Mouse (Mus musculus) hindbrain, embryonic 12.5 days (tissue): ENCODE results near the gene Igf2bp3. TPM values are rescaled to one million over a fixed set of nuclear protein-coding genes. Genes with fewer than 3 reads are reported as not detected.
A peak's percentile ranks its signal among the peaks of the same experiment; 100 is the strongest.

Source experiments
- ATAC-seq: fragments of 200-750 bp; cut with Nextera tagmentation; 2 replicates; pipeline ENCODE4 v1.8.0; 2017; ENCODE audit warnings: moderate TSS enrichment; ENCODE audit not compliant: low FRiP score
- H3K27ac ChIP-seq: fragments of 300-500 bp; sonication (generic); 2 replicates; pipeline ENCODE4 v1.5.1; 2016; ENCODE audit warnings: mild to moderate bottlenecking
- H3K27me3 ChIP-seq: fragments of 300-500 bp; sonication (generic); 2 replicates; pipeline ENCODE4 v1.6.1; 2016; ENCODE audit warnings: mild to moderate bottlenecking
- H3K36me3 ChIP-seq: fragments of 300-500 bp; sonication (generic); 2 replicates; pipeline ENCODE4 v1.6.1; 2016; ENCODE audit warnings: mild to moderate bottlenecking
- H3K4me1 ChIP-seq: fragments of 300-500 bp; sonication (generic); 2 replicates; pipeline ENCODE4 v1.6.1; 2016
- H3K4me2 ChIP-seq: fragments of 300-500 bp; sonication (generic); replicated peaks from 2 replicates; pipeline ENCODE4 v1.6.1; 2016; ENCODE audit warnings: mild to moderate bottlenecking
- H3K4me3 ChIP-seq: fragments of 300-500 bp; sonication (generic); 2 replicates; pipeline ENCODE4 v1.5.1; 2016; ENCODE audit warnings: mild to moderate bottlenecking
- H3K9ac ChIP-seq: fragments of 300-500 bp; sonication (generic); 2 replicates; pipeline ENCODE4 v1.6.1; 2016; ENCODE audit warnings: mild to moderate bottlenecking, moderate library complexity
- H3K9me3 ChIP-seq: fragments of 300-500 bp; sonication (generic); replicated peaks from 2 replicates; pipeline ENCODE4 v1.6.1; 2016; ENCODE audit warnings: mild to moderate bottlenecking
- whole genome bisulfite sequencing: fragments of 180-500 bp; shearing (Covaris S2); methylation state at CpG from one replicate; pipeline ENCODE4 v1.1.7; 2016; 5-methylcytosine and 5-hydroxymethylcytosine counted together
- polyA plus RNA-seq: library from polyadenylated mRNA; unstranded; fragments of >200 nt; fragmentation: Nextera tagmentation; extraction: Ambion mirVana; gene quantifications from 2 replicates; pipeline ENCODE4 v1.2.1, GENCODE M21; 2016

The Igf2bp3 gene
- polyA plus RNA-seq, 1 experiment from 2014 or later: 95.3 TPM

DNA sequence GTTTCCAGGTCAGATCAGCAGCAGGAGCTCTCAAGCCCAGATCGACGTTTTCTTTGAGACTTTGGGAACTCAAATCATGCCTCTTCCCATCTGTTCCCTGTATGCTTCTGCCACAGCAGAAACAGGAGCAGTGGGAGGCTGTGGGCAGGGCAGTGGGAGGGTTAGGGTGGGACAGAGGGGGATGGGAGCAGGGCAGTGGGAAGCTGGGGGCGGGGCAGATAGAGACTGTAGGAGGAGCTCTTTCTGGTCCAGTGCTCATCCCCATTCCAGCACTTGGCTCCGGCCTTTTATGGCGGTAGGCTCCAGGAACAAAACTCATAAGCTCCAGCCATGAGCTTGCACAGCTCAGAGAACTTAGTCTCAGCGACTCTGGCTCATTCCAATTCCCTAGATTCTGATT is 49.7 kb downstream of the Igf2bp3 start:
- ATAC-seq: peak; percentile 69
- H3K9me3 ChIP-seq: no peaks in the 10 kb centered on the region
- H3K9ac ChIP-seq: no peak overlapping the region
- no peaks in the 10 kb centered on the region for H3K27me3 ChIP-seq
- no peak overlapping the region for H3K4me3 ChIP-seq
- H3K27ac ChIP-seq: no peak overlapping the region
- no peak overlapping the region for H3K4me2 ChIP-seq
- H3K36me3 ChIP-seq: no peaks in the 10 kb centered on the region
- 47% methylated on average over 6 of the region's 6 CpGs for WGBS
- peaks cover 17% of the 10 kb centered on the region for H3K4me1 ChIP-seq

DNA sequence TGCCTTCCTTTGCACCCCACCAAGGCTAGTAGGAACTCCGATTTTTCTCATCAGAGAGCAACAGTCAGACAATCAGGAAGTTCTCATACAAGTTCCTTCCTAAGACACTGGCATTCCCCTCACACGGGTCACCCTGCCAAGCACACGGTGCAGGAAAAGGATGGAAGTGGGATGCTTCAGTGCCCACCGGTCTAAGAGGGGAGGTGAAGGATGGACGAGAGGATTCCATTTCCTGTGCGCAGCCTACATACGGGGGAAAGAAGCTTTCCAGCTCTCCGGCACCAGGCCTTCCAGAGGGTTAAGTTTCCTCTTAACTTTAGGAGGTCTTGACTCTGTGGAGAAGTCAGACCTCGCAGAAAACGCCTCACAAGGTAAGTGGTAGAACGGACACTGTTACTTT is 50.1 kb downstream of the Igf2bp3 start:
- Histone ChIP-seq H3K36me3 (no peaks in the 10 kb centered on the region), H3K4me3 (no peak overlapping the region), H3K4me1 (peaks cover 17% of the 10 kb centered on the region), H3K27me3 (no peaks in the 10 kb centered on the region), H3K9me3 (no peaks in the 10 kb centered on the region), H3K9ac (no peak overlapping the region), H3K4me2 (no peak overlapping the region), H3K27ac (no peak overlapping the region)
- 76% methylated on average over 11 of the region's 11 CpGs for WGBS
- ATAC-seq: no peak

DNA sequence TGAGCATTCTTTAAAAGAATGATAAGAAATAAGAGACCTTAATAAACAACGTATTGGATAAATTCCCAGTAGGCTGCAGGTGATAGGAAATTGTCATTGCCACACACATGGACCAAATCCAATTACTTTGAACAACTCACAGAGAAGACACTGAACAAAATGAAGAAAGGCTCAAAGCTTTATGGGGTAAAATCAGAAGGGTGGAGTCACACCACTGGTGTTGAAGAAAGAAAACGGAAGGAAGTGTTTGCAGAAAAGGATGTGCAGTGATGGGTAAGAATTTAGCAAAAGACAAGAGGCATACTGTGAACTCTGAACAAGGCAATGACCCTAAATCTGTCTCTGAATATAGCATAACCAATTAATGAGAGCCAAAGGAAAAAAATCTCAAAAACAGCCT is 54.8 kb downstream of the Igf2bp3 start:
- H3K9ac ChIP-seq: no peak overlapping the region
- no peak overlapping the region for H3K4me3 ChIP-seq
- peaks cover 4% of the 10 kb centered on the region; the same call in 1 of the 2 replicates for H3K4me1 ChIP-seq
- H3K9me3 ChIP-seq: no peaks in the 10 kb centered on the region
- no peaks in the 10 kb centered on the region for H3K27me3 ChIP-seq
- WGBS: 74% methylated on average over 2 of the region's 2 CpGs
- no peak for ATAC-seq
- no peak overlapping the region for H3K27ac ChIP-seq
- H3K4me2 ChIP-seq: no peak overlapping the region
- no peaks in the 10 kb centered on the region for H3K36me3 ChIP-seq

DNA sequence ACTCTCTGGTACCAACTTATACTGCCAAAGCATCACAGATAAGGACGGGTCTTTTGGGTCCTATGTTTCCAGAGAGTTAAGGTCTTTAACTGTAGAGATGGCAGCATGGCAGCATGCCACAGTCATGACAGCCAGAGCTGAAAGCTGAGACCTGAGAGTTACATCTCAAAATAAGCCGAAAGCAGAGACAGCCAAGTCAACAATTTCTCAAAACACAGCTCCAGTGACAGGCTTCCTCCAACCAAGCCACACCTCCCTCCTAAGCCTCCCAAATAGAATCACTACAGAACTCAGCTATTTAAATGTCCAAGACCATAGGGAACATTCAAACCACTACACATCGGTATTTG is 58.0 kb downstream of the Igf2bp3 start:
- ATAC-seq: no peak
- Histone ChIP-seq H3K9me3 (no peaks in the 10 kb centered on the region), H3K4me3 (no peak overlapping the region), H3K4me2 (no peak overlapping the region), H3K9ac (no peak overlapping the region), H3K27me3 (no peaks in the 10 kb centered on the region), H3K36me3 (no peaks in the 10 kb centered on the region), H3K4me1 (peaks cover under 1% of the 10 kb centered on the region; the same call in 1 of the 2 replicates), H3K27ac (no peak overlapping the region)
- 91% methylated on average over 3 of the region's 3 CpGs for WGBS

DNA sequence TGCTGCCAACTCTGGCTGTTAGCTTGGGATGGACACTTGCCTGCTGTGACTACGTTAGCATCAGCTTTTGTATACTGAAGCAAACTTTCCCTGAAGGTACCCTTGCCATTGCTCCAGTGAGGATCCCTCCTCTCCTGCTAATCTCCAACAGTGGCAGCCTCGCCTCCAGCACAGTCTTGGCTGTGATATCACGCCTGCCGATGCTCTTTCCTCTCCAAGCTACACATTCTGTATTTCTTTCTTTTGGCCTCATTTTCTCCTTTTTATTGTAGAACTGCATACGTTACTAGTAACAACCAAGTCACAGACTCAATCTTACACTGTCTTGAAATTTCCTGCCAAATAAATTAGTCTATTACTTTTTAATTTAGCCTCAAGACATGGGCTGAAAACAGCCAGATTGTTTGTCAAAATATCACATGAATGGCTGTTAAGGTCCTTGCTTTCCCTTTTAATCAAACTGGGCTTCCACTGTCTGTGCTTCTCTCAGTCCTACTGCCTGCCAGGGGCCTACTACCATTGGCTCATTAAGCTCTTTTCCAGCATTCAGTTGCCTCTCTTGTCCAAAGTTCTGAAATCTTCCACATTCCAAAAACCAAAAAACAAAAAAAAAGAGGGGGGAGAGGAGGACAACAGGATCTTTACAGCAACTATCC is 58.5 kb downstream of the Igf2bp3 start:
- Histone ChIP-seq H3K36me3 (no peaks in the 10 kb centered on the region), H3K9me3 (no peaks in the 10 kb centered on the region), H3K9ac (no peak overlapping the region), H3K4me2 (no peak overlapping the region), H3K27ac (no peak overlapping the region), H3K4me1 (peaks cover 5% of the 10 kb centered on the region; the same call in 1 of the 2 replicates), H3K27me3 (no peaks in the 10 kb centered on the region), H3K4me3 (no peak overlapping the region)
- no peak for ATAC-seq
- WGBS: 90% methylated on average over 5 of the region's 5 CpGs

DNA sequence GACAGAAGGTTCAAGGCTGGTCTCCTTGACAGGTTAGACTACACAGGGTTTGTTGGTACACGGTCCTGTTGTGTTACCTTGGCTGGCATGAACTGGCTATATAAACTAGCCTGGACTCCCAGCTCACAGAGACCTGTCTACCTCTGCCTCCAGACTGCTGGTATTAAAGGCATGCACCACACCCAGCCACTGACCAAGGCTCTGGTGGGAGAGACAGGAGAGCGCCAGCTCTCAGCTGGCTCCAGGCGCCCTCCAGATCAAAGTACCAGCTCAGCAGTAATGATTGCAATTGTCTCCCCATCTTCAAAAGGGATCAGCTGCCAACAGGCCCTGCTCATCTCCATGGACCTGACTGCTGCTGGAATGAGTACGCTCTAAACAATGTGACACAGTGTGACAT is 63.3 kb downstream of the Igf2bp3 start:
- Histone ChIP-seq H3K4me3 (no peak overlapping the region), H3K27ac (peak overlapping the region; percentile 44; the same call in 1 of the 2 replicates), H3K36me3 (no peaks in the 10 kb centered on the region; the same call in 1 of the 2 replicates), H3K9me3 (no peaks in the 10 kb centered on the region), H3K4me2 (no peak overlapping the region), H3K9ac (no peak overlapping the region), H3K4me1 (peaks cover 10% of the 10 kb centered on the region), H3K27me3 (no peaks in the 10 kb centered on the region)
- ATAC-seq: no peak
- WGBS: 71% methylated on average over 4 of the region's 4 CpGs

DNA sequence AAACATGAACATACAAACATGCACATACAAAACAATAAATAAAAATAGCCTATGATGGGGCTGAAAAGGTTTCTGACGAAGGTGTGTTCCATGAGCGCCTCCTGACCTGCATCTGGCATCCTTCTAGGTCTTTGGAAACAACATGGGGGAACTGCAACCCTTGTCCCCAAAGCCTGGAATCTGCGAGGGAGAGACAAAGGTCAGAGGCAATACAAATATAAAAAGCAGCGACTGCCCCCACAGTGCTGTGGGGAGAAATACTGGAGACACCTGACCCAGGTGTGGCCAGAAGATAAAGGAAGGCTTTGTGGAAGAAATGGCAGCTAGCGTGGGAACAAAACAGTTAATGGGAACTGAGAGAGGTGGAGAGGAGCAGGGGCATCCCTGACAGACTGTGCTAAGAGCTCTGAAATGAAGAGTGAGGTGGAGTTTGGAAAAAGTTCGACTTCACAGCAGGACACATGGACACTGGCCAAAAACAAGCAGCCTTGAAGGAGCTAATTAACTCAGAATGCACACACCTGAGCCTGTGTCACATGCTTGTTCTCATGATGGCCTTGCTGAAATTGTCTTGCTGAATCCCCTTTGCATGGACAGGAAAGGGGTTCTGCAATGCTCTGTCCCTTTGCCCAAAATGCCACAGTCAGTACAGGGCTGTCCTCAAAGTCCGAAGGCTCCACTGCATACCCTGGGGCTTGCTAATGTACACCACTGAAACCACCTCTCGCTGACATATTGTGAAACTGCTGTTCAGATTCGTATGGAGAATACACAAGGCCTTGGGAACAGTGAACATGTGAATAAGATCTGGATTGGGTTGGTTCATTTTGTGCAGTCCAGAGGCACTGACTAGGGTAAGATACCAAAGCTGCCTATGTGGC is 64.2 kb downstream of the Igf2bp3 start:
- Histone ChIP-seq H3K9ac (no peak overlapping the region), H3K36me3 (no peaks in the 10 kb centered on the region; the same call in 1 of the 2 replicates), H3K4me1 (peaks cover 10% of the 10 kb centered on the region), H3K27ac (no peak overlapping the region), H3K27me3 (no peaks in the 10 kb centered on the region), H3K4me2 (no peak overlapping the region), H3K9me3 (no peaks in the 10 kb centered on the region), H3K4me3 (no peak overlapping the region)
- ATAC-seq: no peak
- WGBS: 83% methylated on average over 9 of the region's 9 CpGs

DNA sequence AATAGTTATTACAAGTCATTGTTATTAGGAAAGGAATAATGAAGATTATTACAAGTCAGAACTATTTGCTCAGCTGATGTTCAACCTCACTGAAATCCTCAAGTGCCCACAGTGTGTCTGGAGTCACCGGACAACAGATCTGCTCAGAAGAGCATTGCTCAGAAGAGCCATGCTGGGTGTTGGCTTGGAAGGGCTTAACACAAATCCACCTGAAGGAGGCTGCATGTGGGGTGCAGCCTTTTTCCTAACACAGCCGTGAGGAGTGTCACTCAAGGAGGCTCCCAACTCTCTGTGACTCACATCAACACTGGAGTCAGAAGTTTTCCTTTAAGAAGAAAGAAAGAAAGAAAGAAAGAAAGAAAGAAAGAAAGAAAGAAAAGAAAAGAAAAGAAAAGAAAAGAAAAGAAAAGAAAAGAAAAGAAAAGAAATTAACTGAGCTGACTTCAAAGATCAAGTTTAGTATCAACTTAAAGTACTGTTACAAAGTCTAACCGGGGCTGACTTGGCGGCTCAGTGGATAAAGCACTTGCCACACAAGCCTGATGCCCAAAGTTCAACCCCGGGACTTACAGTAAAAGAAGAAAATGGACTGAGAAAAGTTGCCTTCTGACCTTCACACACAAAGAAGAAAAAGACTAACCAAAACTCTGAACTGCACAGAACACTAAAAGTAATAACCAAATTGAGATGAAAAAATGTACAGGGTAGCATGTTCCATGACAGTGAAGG is 65.4 kb downstream of the Igf2bp3 start:
- Histone ChIP-seq H3K9ac (no peak overlapping the region), H3K36me3 (no peaks in the 10 kb centered on the region; the same call in 1 of the 2 replicates), H3K27me3 (no peaks in the 10 kb centered on the region), H3K4me2 (no peak overlapping the region), H3K4me3 (no peak overlapping the region), H3K27ac (no peak overlapping the region), H3K9me3 (no peaks in the 10 kb centered on the region), H3K4me1 (peaks cover 15% of the 10 kb centered on the region)
- ATAC-seq: no peak
- WGBS: 84% methylated on average over 5 of the region's 5 CpGs

DNA sequence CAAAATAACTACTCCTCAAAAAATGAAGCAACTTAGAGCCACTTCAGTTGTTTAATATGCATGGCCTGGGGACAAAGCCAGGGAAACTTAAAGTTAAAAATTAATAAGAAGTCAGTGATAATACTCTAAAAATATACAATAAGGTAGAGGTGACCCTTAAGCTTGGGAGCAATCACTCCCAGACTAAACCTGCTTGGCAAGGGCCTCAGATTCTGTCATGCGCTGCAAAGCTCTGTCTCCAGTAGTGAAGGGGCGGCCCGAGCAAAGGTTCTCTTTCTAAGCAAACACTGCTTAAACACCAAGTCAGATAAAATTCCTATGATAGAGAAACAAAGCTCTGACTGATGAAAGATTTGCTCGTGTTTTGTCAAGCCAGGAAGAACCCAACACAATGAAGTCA is 66.0 kb downstream of the Igf2bp3 start:
- no peak overlapping the region for H3K27ac ChIP-seq
- no peak overlapping the region for H3K4me3 ChIP-seq
- peaks cover 15% of the 10 kb centered on the region for H3K4me1 ChIP-seq
- H3K9ac ChIP-seq: no peak overlapping the region
- ATAC-seq: no peak
- no peaks in the 10 kb centered on the region for H3K9me3 ChIP-seq
- 89% methylated on average over 4 of the region's 4 CpGs for WGBS
- H3K4me2 ChIP-seq: no peak overlapping the region
- no peaks in the 10 kb centered on the region for H3K27me3 ChIP-seq
- H3K36me3 ChIP-seq: no peaks in the 10 kb centered on the region; the same call in 1 of the 2 replicates

DNA sequence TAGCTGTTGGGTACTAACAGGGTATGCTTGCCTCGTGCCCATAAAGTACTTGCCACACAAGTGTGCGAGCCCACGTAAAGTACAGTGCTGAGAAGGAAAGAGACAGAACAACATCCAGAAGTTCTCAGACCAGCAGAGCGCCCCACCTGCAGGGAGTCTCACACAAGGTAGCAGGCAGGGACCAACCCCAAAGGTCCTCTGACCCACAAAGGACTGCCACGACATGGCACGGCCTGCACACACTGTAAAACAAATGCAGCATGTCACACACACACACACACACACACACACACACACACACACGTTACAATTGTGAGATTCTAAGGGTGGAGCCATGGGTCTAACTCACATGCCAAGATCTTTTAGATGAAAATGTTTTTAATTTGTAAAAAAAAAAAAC is 66.4 kb downstream of the Igf2bp3 start:
- Histone ChIP-seq H3K4me3 (no peak overlapping the region), H3K4me2 (no peak overlapping the region), H3K27ac (no peak overlapping the region), H3K4me1 (peaks cover 15% of the 10 kb centered on the region), H3K9ac (no peak overlapping the region), H3K36me3 (no peaks in the 10 kb centered on the region; the same call in 1 of the 2 replicates), H3K9me3 (no peaks in the 10 kb centered on the region), H3K27me3 (no peaks in the 10 kb centered on the region)
- no peak for ATAC-seq
- WGBS: 92% methylated on average over 7 of the region's 7 CpGs

DNA sequence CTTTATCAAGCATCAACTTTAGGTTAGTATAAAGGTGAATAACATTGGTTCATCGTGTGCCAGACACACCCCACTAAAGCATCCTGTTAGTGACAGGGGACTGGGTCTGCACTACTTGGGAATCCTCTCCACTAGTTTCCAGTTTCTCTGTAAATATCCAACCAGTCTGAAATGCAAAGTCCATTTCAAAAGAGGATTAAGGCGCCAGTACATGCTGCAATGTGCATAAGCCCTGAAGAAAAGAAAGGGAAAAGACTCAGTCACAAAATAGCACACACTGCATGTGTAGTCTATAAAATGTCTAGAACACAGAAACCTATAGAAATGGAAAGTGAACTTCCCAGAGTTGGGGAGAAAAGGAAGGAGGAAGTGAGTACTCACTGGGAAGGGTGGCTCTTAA is 68.3 kb downstream of the Igf2bp3 start:
- no peaks in the 10 kb centered on the region; the same call in 1 of the 2 replicates for H3K36me3 ChIP-seq
- no peak overlapping the region for H3K4me2 ChIP-seq
- H3K27me3 ChIP-seq: no peaks in the 10 kb centered on the region
- no peak overlapping the region for H3K9ac ChIP-seq
- no peaks in the 10 kb centered on the region for H3K9me3 ChIP-seq
- H3K4me1 ChIP-seq: peaks cover 11% of the 10 kb centered on the region
- no peak overlapping the region for H3K4me3 ChIP-seq
- no peak overlapping the region for H3K27ac ChIP-seq
- 98% methylated on average over 2 of the region's 2 CpGs for WGBS
- no peak for ATAC-seq

DNA sequence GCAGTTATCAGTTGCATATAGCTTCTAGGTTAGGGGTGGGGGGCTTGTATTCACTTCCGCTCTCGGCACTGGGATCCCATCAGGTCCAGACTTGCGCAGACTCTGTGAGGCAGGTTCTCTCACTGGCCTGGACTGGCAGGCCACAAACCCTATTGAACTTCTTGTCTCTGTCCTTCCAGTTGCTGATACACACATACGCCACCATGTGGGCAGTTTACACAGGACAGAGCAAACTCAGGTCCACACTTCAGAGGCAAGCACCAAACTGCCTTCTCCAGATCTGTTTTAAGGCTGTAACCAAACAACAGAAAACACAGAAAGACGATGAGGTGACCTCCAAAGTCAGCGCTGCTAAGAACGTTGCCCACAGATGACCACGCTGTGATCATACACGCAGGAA is 72.3 kb downstream of the Igf2bp3 start:
- Histone ChIP-seq H3K4me1 (peaks cover 8% of the 10 kb centered on the region; the same call in 1 of the 2 replicates), H3K9me3 (no peaks in the 10 kb centered on the region), H3K9ac (no peak overlapping the region), H3K4me3 (no peak overlapping the region), H3K27ac (no peak overlapping the region), H3K27me3 (no peaks in the 10 kb centered on the region), H3K36me3 (peaks cover 5% of the 10 kb centered on the region; the same call in 1 of the 2 replicates), H3K4me2 (no peak overlapping the region)
- ATAC-seq: no peak
- 90% methylated on average over 9 of the region's 9 CpGs for WGBS
